Mouse (Mus musculus): ENCODE data around the gene Plcg2. TPM values are rescaled to one million over a fixed set of nuclear protein-coding genes. Genes with fewer than 3 reads are reported as not detected.

Plcg2 gene
- polyA plus RNA-seq, 2 experiments, result 3.2 to 3.6 TPM

GRCm38 (mm10) chr8:117684504-117684903 is 186.4 kb downstream of the Plcg2 start:
- peak; percentile 39 for DNase-seq (ENCODE audit: low spot score)
- no peaks in the 10 kb centered on the region for H3K36me3 ChIP-seq (ENCODE audit: control insufficient read depth, insufficient read depth, low read length)
- H3K9me3 ChIP-seq (ENCODE audit: control insufficient read depth, low read length), result no peaks in the 10 kb centered on the region
- WGBS, result 10% methylated on average over 11 of the region's 11 CpGs
- no peak overlapping the region for H3K27ac ChIP-seq (replicated peaks; ENCODE audit: low read depth, low read length)
- no peaks in the 10 kb centered on the region for H3K27me3 ChIP-seq (ENCODE audit: control insufficient read depth, insufficient read depth, low read length)
- ATAC-seq (ENCODE audit: low FRiP score, low read depth), result peak; percentile 63; the same call in 1 of the 2 replicates
- no peak for TF ChIP-seq POLR2A (IDR thresholded peaks at IDR 0.05; ENCODE audit: borderline replicate concordance, extremely low read depth, insufficient read depth, insufficient read length)
- no peak overlapping the region for H3K4me3 ChIP-seq (replicated peaks; ENCODE audit: low read length)
- peak overlapping the region; percentile 23; the same call in 1 of the 2 replicates for H3K4me2 ChIP-seq (replicated peaks; ENCODE audit: low read depth, low read length, severe bottlenecking)
- peaks cover 11% of the 10 kb centered on the region; the same call in 1 of the 2 replicates for H3K4me1 ChIP-seq (ENCODE audit: control insufficient read depth, insufficient read depth, low read length)
- no peak overlapping the region for H3K9ac ChIP-seq (ENCODE audit: low read depth, low read length, severe bottlenecking)

Small RNAs within 50 kb of the gene (microRNA-seq; reads per million reads assigned to microRNA genes)
- gene Gm27361, result not detected
- not detected for gene Mir7077
- not detected for gene Mir7078

Other genes starting within 250 kb of the Plcg2 start
- gene Cmip, start 241.2 kb upstream of the Plcg2 start, polyA plus RNA-seq (2012; rRNA removed), result 39.7 and 48.3 TPM in 2 replicates
- gene Cmip, start 241.2 kb upstream of the Plcg2 start, polyA plus RNA-seq (2014; fragmentation: Nextera tagmentation; extraction: Ambion mirVana), result 27.1 and 37.1 TPM in 2 replicates
- gene Sdr42e1, start 175.4 kb downstream of the Plcg2 start, polyA plus RNA-seq (2012; rRNA removed), result 5.2 and 6.4 TPM in 2 replicates
- gene Sdr42e1, start 175.4 kb downstream of the Plcg2 start, polyA plus RNA-seq (2014; fragmentation: Nextera tagmentation; extraction: Ambion mirVana), result 6.6 and 7.8 TPM in 2 replicates
- gene Hsd17b2, start 203.6 kb downstream of the Plcg2 start, polyA plus RNA-seq (2012; rRNA removed), result 0.18 and 0.21 TPM in 2 replicates
- gene Hsd17b2, start 203.6 kb downstream of the Plcg2 start, polyA plus RNA-seq (2014; fragmentation: Nextera tagmentation; extraction: Ambion mirVana), result 0.65 TPM in 1 of 2 replicates, not detected in the other